Mouse (Mus musculus): ENCODE data around the gene Tmem219. TPM values are rescaled to one million over a fixed set of nuclear protein-coding genes. Genes with fewer than 3 reads are reported as not detected.
A peak's percentile ranks its signal among the peaks of the same experiment; 100 is the strongest.

Tmem219 gene
- polyA plus RNA-seq, 1 experiment from 2014 or later, result 30.8 TPM

DNA sequence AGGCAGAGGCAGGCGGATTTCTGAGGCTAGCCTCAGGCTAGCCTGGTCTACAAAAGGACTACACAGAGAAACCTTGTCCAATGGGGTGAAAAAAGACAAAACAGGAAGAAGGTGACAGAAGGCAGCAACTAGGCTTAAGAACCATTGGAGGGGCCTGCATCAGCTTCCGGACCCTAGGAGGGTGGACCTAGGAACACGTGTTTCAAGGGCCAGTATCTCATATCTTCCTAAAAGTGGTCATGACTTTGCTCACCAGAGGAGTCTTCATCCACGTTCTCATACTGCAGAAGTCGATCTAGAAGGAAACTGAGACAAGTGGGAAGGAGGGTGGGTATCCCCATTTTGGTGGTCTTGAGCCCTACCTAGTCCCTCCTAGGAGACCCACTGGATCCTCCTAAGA lies 61.7 kb downstream of the Tmem219 start:
- Histone ChIP-seq H3K9ac (ENCODE audit: low read length) (peak overlapping the region; percentile 77), H3K9me3 (ENCODE audit: control insufficient read depth, low read length) (no peaks in the 10 kb centered on the region), H3K4me1 (replicated peaks; ENCODE audit: control insufficient read depth, insufficient read depth, low read length) (peaks cover 23% of the 10 kb centered on the region), H3K36me3 (ENCODE audit: control insufficient read depth, insufficient read depth, low read length) (peaks cover 17% of the 10 kb centered on the region), H3K4me2 (ENCODE audit: low read depth, low read length) (peak overlapping the region; percentile 83), H3K4me3 (ENCODE audit: low read length) (peak overlapping the region; percentile 69), H3K27ac (ENCODE audit: low read length) (peak overlapping the region; percentile 41; the same call in 1 of the 2 replicates), H3K27me3 (ENCODE audit: control insufficient read depth, insufficient read depth, low read depth, low read length) (no peaks in the 10 kb centered on the region)
- no peak for ATAC-seq (ENCODE audit: low read depth)
- WGBS, result 55% methylated on average over 5 of the region's 5 CpGs

DNA sequence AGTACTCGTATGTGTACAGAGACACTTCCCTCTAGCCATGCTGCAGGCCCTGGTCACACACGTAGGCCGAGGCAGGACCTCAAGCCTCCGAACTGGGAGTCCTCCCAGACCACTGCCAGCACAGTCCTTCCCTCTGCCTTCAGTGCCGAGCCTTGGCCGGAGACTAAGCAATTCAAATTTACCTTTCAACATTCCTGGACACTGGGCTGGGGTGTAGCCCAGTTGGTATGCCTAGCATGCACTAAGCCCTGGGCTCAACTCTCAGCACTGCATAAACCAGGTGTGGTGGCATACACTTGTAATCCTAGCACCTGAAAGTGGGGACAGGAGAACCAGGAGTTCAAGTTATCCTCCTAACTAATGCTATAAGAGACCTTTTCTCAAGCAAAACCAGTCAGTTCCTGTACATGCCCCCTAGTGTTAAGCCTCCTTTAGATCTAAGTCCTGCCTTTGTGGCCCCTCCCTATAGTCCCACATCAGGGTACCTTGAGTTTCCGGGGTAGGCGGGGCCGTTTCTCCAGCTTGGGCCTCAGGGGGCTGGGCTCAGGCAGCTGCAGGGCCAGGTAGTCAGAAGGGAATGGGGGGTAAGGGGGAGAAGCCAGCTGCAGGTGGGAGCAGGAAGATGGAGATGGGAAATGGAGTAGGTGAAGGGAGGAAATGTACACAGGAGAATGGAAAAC lies 65.8 kb downstream of the Tmem219 start:
- Histone ChIP-seq H3K36me3 (ENCODE audit: control insufficient read depth, insufficient read depth, low read length) (peaks cover 35% of the 10 kb centered on the region), H3K4me3 (ENCODE audit: low read length) (no peak overlapping the region), H3K9ac (ENCODE audit: low read length) (no peak overlapping the region), H3K4me1 (replicated peaks; ENCODE audit: control insufficient read depth, insufficient read depth, low read length) (peaks cover 3% of the 10 kb centered on the region; the same call in 1 of the 2 replicates), H3K27ac (ENCODE audit: low read length) (peak overlapping the region; percentile 78), H3K9me3 (ENCODE audit: control insufficient read depth, low read length) (no peaks in the 10 kb centered on the region), H3K27me3 (ENCODE audit: control insufficient read depth, insufficient read depth, low read depth, low read length) (no peaks in the 10 kb centered on the region), H3K4me2 (ENCODE audit: low read depth, low read length) (no peak overlapping the region)
- peak; percentile 54 for ATAC-seq (ENCODE audit: low read depth)
- 61% methylated on average over 9 of the region's 9 CpGs for WGBS

DNA sequence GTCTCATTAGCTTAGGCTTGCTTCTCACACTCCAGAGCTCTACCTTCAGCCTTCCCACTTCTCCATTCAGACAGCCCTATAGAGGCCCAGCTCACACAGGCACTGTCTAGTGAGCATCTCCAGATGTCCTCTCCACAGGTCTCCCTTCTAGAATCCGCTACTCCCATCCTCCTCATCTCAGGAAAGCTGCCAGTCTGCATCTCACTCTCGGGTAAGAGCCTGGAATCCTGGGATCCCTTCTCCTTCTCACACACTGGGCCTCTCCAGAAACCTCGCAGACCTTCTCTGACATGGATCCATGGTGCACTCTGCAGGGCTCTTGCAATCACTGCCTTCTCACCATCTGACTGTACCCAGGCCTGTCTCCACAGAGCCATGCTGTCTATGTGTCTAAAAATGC lies 67.1 kb downstream of the Tmem219 start:
- Histone ChIP-seq H3K4me2 (ENCODE audit: low read depth, low read length) (no peak overlapping the region), H3K9ac (ENCODE audit: low read length) (no peak overlapping the region), H3K27me3 (ENCODE audit: control insufficient read depth, insufficient read depth, low read depth, low read length) (no peaks in the 10 kb centered on the region), H3K4me1 (replicated peaks; ENCODE audit: control insufficient read depth, insufficient read depth, low read length) (no peaks in the 10 kb centered on the region), H3K27ac (ENCODE audit: low read length) (no peak overlapping the region), H3K36me3 (ENCODE audit: control insufficient read depth, insufficient read depth, low read length) (peaks cover 37% of the 10 kb centered on the region), H3K4me3 (ENCODE audit: low read length) (no peak overlapping the region), H3K9me3 (ENCODE audit: control insufficient read depth, low read length) (no peaks in the 10 kb centered on the region)
- ATAC-seq (ENCODE audit: low read depth), result no peak
- 92% methylated on average over 3 of the region's 3 CpGs for WGBS

DNA sequence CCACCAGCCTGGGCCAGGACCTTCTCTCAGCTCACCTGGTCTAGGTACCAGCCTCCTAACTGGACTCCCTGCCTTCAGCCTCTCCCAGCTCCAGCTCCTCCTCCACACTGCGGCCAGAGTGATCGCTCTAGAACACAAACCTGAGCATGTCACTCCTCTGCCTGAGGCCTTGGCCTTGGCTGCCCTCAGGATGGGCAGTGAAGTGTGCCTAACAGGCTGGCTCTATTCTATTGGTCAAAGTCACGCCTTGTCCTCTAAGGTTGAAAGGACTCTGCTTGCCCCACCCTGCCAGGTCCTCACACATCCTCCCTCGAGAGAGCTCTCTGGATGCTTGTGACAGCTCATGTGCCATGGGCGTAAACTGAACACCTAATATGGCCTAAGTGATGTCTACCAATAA lies 69.3 kb downstream of the Tmem219 start:
- WGBS, result 88% methylated on average over 5 of the region's 5 CpGs
- Histone ChIP-seq H3K4me2 (ENCODE audit: low read depth, low read length) (no peak overlapping the region), H3K9me3 (ENCODE audit: control insufficient read depth, low read length) (no peaks in the 10 kb centered on the region), H3K27me3 (ENCODE audit: control insufficient read depth, insufficient read depth, low read depth, low read length) (peaks cover 12% of the 10 kb centered on the region), H3K4me1 (replicated peaks; ENCODE audit: control insufficient read depth, insufficient read depth, low read length) (0 out of 2 replicates have a peak, but pooled peaks cover 1% of the 10 kb centered on the region), H3K36me3 (ENCODE audit: control insufficient read depth, insufficient read depth, low read length) (peaks cover 34% of the 10 kb centered on the region), H3K27ac (ENCODE audit: low read length) (no peak overlapping the region), H3K4me3 (ENCODE audit: low read length) (no peak overlapping the region), H3K9ac (ENCODE audit: low read length) (no peak overlapping the region)
- ATAC-seq (ENCODE audit: low read depth), result no peak

DNA sequence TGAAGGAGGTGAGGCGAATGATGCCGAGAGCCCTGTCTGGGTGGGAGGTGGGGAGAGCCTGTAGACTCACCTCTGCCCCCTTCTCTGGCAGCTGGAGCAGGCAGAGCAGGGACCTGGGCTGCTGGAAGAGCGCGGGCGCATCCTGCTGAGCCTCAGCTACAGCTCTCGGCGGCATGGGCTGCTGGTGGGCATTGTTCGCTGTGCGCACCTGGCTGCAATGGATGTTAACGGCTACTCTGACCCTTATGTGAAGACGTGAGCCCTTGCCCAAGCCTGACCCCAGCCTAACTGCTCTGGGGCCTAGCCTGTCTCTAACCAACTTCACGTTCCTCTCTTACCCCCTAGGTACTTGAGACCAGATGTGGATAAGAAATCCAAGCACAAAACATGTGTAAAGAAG lies 71.5 kb downstream of the Tmem219 start:
- 36% methylated on average over 12 of the region's 12 CpGs for WGBS

DNA sequence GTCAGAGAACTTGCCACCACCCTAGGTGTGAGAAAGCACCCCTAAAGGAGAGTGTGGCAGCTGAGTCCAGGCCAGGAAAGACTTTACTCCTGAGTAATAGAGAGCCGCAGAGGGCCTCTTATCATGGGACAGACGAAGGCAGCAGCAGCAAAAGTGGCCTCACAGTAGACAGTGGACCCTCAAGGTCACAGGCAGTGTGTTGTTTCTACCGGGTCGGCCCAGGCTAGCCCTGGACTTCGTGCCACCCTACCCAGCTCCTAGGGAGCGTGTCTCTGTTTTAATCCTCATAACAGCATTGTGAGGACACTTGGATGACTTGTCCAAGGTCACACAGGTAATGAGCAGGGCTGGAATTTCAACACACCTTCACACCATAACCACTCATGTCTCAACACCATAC lies 72.6 kb downstream of the Tmem219 start:
- Histone ChIP-seq H3K27me3 (ENCODE audit: control insufficient read depth, insufficient read depth, low read depth, low read length) (peaks cover 25% of the 10 kb centered on the region), H3K4me1 (replicated peaks; ENCODE audit: control insufficient read depth, insufficient read depth, low read length) (peaks cover 8% of the 10 kb centered on the region; the same call in 1 of the 2 replicates), H3K9me3 (ENCODE audit: control insufficient read depth, low read length) (no peaks in the 10 kb centered on the region), H3K9ac (ENCODE audit: low read length) (no peak overlapping the region), H3K4me2 (ENCODE audit: low read depth, low read length) (no peak overlapping the region), H3K36me3 (ENCODE audit: control insufficient read depth, insufficient read depth, low read length) (peaks cover 24% of the 10 kb centered on the region), H3K4me3 (ENCODE audit: low read length) (no peak overlapping the region), H3K27ac (ENCODE audit: low read length) (no peak overlapping the region)
- ATAC-seq (ENCODE audit: low read depth), result no peak
- WGBS, result 78% methylated on average over 6 of the region's 6 CpGs

More for the DNA sequence above, 71.5 kb downstream of the Tmem219 start:
- H3K9ac ChIP-seq (ENCODE audit: low read length), result no peak overlapping the region
- no peaks in the 10 kb centered on the region for H3K9me3 ChIP-seq (ENCODE audit: control insufficient read depth, low read length)
- no peak overlapping the region for H3K27ac ChIP-seq (ENCODE audit: low read length)
- peaks cover 8% of the 10 kb centered on the region; the same call in 1 of the 2 replicates for H3K4me1 ChIP-seq (replicated peaks; ENCODE audit: control insufficient read depth, insufficient read depth, low read length)
- no peak overlapping the region for H3K4me3 ChIP-seq (ENCODE audit: low read length)
- ATAC-seq (ENCODE audit: low read depth), result no peak
- peaks cover 25% of the 10 kb centered on the region for H3K27me3 ChIP-seq (ENCODE audit: control insufficient read depth, insufficient read depth, low read depth, low read length)
- H3K36me3 ChIP-seq (ENCODE audit: control insufficient read depth, insufficient read depth, low read length), result peaks cover 26% of the 10 kb centered on the region
- H3K4me2 ChIP-seq (ENCODE audit: low read depth, low read length), result no peak overlapping the region

DNA sequence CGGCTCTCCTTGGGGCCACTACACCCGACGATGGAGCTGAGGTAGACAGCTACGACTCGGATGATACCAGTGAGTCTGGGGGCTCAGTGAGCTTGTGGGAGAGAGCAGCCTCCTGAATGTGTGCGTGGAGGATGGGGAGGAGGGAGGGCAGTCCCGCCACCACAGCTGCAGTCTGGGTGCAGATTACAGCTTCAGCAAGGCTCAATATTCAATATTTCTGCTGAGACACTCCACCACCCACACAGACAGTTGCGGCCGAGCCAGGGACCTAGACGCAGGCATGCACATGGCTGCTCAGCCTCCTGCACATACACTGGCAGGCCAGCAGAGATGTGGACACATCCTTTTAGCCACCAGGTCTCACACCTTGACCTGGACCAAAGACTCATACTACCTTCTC lies 73.9 kb downstream of the Tmem219 start:
- WGBS, result 16% methylated on average over 10 of the region's 10 CpGs
- H3K27me3 ChIP-seq (ENCODE audit: control insufficient read depth, insufficient read depth, low read depth, low read length), result peaks cover 25% of the 10 kb centered on the region
- no peak overlapping the region for H3K9ac ChIP-seq (ENCODE audit: low read length)
- peaks cover 18% of the 10 kb centered on the region for H3K36me3 ChIP-seq (ENCODE audit: control insufficient read depth, insufficient read depth, low read length)
- H3K4me1 ChIP-seq (replicated peaks; ENCODE audit: control insufficient read depth, insufficient read depth, low read length), result peaks cover 8% of the 10 kb centered on the region; the same call in 1 of the 2 replicates
- no peak overlapping the region for H3K27ac ChIP-seq (ENCODE audit: low read length)
- H3K9me3 ChIP-seq (ENCODE audit: control insufficient read depth, low read length), result no peaks in the 10 kb centered on the region
- no peak overlapping the region for H3K4me3 ChIP-seq (ENCODE audit: low read length)
- H3K4me2 ChIP-seq (ENCODE audit: low read depth, low read length), result no peak overlapping the region
- no peak for ATAC-seq (ENCODE audit: low read depth)

DNA sequence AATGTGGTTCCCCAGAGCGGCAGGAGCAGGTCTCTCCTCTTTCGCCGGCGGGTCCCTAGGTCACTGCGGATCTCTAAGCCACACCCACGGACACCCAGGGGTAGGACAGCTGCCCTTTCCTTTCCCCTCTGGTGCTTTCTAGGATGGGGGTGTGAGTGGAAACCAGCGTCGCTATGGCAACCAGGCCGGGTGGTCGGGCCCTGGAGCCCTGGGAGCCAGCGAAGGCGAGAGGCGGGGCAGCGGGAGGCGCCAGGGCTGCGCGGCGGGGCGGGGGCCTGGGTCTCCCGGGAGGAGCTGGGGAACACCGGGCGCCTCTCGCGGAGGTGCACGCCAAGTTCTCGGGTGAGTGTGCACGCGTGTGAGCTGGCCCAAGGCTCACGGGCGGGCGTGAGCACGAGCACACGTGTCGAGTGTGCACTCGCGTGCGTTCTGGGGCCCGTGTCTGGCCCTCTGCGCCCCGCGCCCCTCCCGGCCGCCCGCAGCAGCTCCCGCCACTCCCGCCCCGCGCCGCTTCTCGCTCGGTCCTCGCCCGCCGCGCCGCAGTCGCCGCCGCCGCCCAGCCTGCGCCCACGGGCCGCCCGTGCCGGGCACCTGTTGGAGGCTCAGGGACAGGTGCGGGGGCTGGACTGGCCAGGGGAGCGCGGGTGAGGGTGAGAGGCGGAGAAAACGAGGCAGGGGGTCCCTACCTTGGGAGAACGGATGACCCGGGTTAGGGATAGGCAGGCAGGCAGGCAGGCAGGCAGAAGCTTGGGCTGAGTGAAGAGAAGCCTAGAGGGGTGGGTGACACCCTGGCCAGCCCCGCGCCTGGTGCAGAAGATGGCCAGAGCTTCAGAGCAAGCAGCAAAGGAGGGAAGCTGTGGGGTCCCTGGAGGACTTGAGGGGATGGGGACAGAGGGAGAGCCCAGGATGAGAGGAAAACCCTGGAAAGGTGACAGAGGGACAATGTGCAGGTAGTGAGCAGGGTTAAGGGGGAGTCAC lies 75.0 kb downstream of the Tmem219 start:
- H3K27me3 ChIP-seq (ENCODE audit: control insufficient read depth, insufficient read depth, low read depth, low read length), result peaks cover 25% of the 10 kb centered on the region

DNA sequence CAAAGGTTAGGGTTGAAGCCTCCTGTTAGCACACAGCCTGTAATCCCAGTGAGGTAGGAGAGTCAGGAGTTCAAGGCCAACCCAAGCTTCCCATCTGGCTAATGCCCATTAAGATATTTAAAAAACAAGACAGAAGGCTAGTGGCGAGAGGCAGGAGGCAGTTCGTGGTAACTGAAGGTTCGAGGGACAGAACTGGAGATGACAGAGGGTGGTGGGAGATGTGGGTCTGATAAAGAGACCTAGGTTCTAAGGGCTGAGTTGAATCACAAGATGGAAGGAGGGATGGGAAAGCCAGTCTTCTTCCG lies 75.6 kb downstream of the Tmem219 start, which contains the start of gene Doc2a:
Doc2a (plus strand) TSS at position 301 of the 305 bp plus-strand sequence.
- peak within 1 kb of the TSS; percentile 62 for H3K9ac ChIP-seq (ENCODE audit: low read length)
- no peak for ATAC-seq (ENCODE audit: low read depth)

More for the DNA sequence above, 75.0 kb downstream of the Tmem219 start:
- Histone ChIP-seq H3K9me3 (ENCODE audit: control insufficient read depth, low read length) (no peaks in the 10 kb centered on the region), H3K4me2 (ENCODE audit: low read depth, low read length) (peak overlapping the region; percentile 96), H3K9ac (ENCODE audit: low read length) (peak overlapping the region; percentile 62), H3K36me3 (ENCODE audit: control insufficient read depth, insufficient read depth, low read length) (peaks cover 9% of the 10 kb centered on the region), H3K27ac (ENCODE audit: low read length) (no peak overlapping the region), H3K4me1 (replicated peaks; ENCODE audit: control insufficient read depth, insufficient read depth, low read length) (peaks cover 8% of the 10 kb centered on the region; the same call in 1 of the 2 replicates), H3K4me3 (ENCODE audit: low read length) (peak overlapping the region; percentile 56)
- under 1% methylated on average over 61 of the region's 74 CpGs for WGBS
- peak; percentile 56; the same call in 1 of the 2 replicates for ATAC-seq (ENCODE audit: low read depth)

More for the DNA sequence above, 75.6 kb downstream of the Tmem219 start, which contains the start of gene Doc2a:
- Histone ChIP-seq H3K27me3 (ENCODE audit: control insufficient read depth, insufficient read depth, low read depth, low read length) (peaks cover 25% of the 10 kb centered on the region), H3K4me2 (ENCODE audit: low read depth, low read length) (peak within 1 kb of the TSS; percentile 96), H3K27ac (ENCODE audit: low read length) (no peak within 1 kb of the TSS), H3K36me3 (ENCODE audit: control insufficient read depth, insufficient read depth, low read length) (0 out of 2 replicates have a peak, but pooled peaks cover 4% of the 10 kb centered on the region), H3K4me3 (ENCODE audit: low read length) (peak within 1 kb of the TSS; percentile 56), H3K9me3 (ENCODE audit: control insufficient read depth, low read length) (no peaks in the 10 kb centered on the region), H3K4me1 (replicated peaks; ENCODE audit: control insufficient read depth, insufficient read depth, low read length) (peaks cover 8% of the 10 kb centered on the region; the same call in 1 of the 2 replicates)
- 30% methylated on average over 4 of the region's 4 CpGs for WGBS
